Mouse (Mus musculus): ENCODE measurements around the gene Dab2. TPM values are rescaled to one million over a fixed set of nuclear protein-coding genes. Genes with fewer than 3 reads are reported as not detected.

The Dab2 gene
- polyA plus RNA-seq (2015; fragmentation: Nextera tagmentation; extraction: Ambion mirVana) = 15.1 and 19.4 TPM in 2 replicates

DNA sequence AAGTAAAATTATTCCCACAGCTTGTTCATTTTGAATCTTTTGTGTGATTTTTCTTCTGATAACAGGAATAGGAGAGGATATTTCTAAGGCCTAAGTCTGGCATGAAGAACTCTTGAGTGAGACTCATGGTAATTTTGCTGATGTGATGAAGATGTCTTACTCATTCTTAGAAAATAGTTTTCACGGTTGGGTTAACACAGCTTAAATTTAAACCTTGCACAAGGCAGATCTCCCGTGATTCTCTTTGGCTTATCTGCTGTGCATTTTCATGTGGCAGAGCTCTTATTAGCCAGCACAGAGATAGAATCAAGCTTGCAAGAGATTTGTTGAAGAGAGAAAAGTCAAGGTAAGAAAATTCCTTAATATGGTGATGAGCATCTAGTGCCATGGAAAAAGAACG lies at the start of gene Dab2:
Gene Dab2 (plus strand): TSS at position 235 of the 400 bp plus-strand sequence.
- H3K9me3 ChIP-seq (replicated peaks; ENCODE audit: control insufficient read depth, low read length, poor library complexity, severe bottlenecking) = no peaks in the 10 kb centered on the region
- H3K27me3 ChIP-seq (ENCODE audit: control insufficient read depth, insufficient read depth, low read depth, low read length) = no peaks in the 10 kb centered on the region
- H3K4me1 ChIP-seq (ENCODE audit: control insufficient read depth, insufficient read depth, low read length) = no peaks in the 10 kb centered on the region
- H3K36me3 ChIP-seq (ENCODE audit: control insufficient read depth, insufficient read depth, low read length) = no peaks in the 10 kb centered on the region
- no peak within 1 kb of the TSS for H3K27ac ChIP-seq (ENCODE audit: low read length)
- no peak for ATAC-seq
- H3K4me3 ChIP-seq (ENCODE audit: low read depth, low read length) = no peak within 1 kb of the TSS
- no peak within 1 kb of the TSS for H3K9ac ChIP-seq (ENCODE audit: low read depth, low read length)
- no peak within 1 kb of the TSS for H3K4me2 ChIP-seq (ENCODE audit: low read length)
- 74% methylated on average over 3 of the region's 3 CpGs for WGBS

DNA sequence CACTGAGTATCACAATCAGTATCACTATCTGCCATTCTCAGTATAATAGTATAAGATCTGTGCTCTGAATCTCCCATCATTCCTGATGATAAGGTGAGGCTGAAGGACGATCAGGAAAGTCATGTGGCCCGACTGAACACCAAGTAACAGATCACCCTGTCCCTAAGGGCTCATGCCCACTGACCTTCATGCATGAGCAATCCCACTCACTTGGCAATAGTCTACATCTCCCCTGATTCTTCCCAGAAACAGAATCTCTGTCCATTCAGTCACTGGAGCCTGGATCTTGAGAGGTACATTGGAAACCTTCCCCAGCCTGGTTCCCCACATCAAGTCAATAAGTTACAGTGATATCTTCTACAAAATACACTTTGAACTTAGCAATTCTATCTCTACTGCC lies 46.1 kb upstream of the Dab2 start:
- no peak overlapping the region for H3K4me3 ChIP-seq (ENCODE audit: low read depth, low read length)
- no peaks in the 10 kb centered on the region for H3K4me1 ChIP-seq (ENCODE audit: control insufficient read depth, insufficient read depth, low read length)
- no peak for ATAC-seq
- no peaks in the 10 kb centered on the region for H3K36me3 ChIP-seq (ENCODE audit: control insufficient read depth, insufficient read depth, low read length)
- H3K27ac ChIP-seq (ENCODE audit: low read length) = no peak overlapping the region
- no peaks in the 10 kb centered on the region for H3K27me3 ChIP-seq (ENCODE audit: control insufficient read depth, insufficient read depth, low read depth, low read length)
- no peak overlapping the region for H3K4me2 ChIP-seq (ENCODE audit: low read length)
- WGBS = 75% methylated on average over 2 of the region's 2 CpGs
- H3K9ac ChIP-seq (ENCODE audit: low read depth, low read length) = no peak overlapping the region
- H3K9me3 ChIP-seq (replicated peaks; ENCODE audit: control insufficient read depth, low read length, poor library complexity, severe bottlenecking) = no peaks in the 10 kb centered on the region

DNA sequence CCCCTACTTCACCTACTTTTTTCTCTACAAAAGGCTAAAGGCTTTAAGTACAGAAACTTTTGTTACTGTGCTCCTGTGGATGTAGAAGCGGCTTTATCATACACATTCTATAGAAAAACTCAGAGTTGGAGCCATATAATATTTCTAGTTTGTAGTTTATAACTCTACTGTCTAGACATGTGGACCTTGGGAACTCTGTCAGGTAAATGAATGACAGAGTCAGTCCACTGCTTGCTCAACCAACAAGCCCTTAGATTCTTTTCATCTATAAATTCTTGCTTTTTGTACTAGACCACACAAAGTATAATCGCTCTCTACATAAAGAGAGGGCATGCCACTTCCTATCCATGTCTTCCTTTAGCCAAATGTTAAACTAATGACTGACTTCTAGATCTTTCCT lies 45.2 kb upstream of the Dab2 start:
- no peak for ATAC-seq
- H3K4me3 ChIP-seq (ENCODE audit: low read depth, low read length) = no peak overlapping the region
- no peaks in the 10 kb centered on the region for H3K36me3 ChIP-seq (ENCODE audit: control insufficient read depth, insufficient read depth, low read length)
- H3K9me3 ChIP-seq (replicated peaks; ENCODE audit: control insufficient read depth, low read length, poor library complexity, severe bottlenecking) = no peaks in the 10 kb centered on the region
- no peaks in the 10 kb centered on the region for H3K4me1 ChIP-seq (ENCODE audit: control insufficient read depth, insufficient read depth, low read length)
- H3K9ac ChIP-seq (ENCODE audit: low read depth, low read length) = no peak overlapping the region
- H3K27me3 ChIP-seq (ENCODE audit: control insufficient read depth, insufficient read depth, low read depth, low read length) = no peaks in the 10 kb centered on the region
- no peak overlapping the region for H3K4me2 ChIP-seq (ENCODE audit: low read length)
- WGBS = 99% methylated on average over 2 of the region's 2 CpGs
- H3K27ac ChIP-seq (ENCODE audit: low read length) = no peak overlapping the region

DNA sequence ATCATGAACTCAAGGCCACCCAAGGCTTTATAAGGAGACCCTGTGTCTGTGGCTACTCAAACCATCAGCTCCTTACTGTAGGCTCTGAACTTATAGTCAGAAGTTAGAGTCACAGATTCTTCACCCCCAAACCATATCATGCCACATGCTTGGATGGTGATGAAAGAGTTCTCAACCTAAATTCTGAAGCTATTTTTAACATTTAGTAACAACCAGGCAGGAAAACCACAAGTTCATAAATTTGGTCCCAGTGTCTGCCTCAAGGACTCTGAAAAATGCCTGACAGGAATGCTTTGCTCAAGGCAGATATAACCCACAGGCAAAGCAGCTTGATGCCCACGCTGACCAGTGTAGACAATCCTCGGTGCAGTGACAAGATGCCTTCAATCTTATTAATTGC lies 42.5 kb upstream of the Dab2 start:
- Histone ChIP-seq H3K4me3 (ENCODE audit: low read depth, low read length) (no peak overlapping the region), H3K9me3 (replicated peaks; ENCODE audit: control insufficient read depth, low read length, poor library complexity, severe bottlenecking) (no peaks in the 10 kb centered on the region), H3K27ac (ENCODE audit: low read length) (no peak overlapping the region), H3K36me3 (ENCODE audit: control insufficient read depth, insufficient read depth, low read length) (no peaks in the 10 kb centered on the region), H3K4me1 (ENCODE audit: control insufficient read depth, insufficient read depth, low read length) (no peaks in the 10 kb centered on the region), H3K9ac (ENCODE audit: low read depth, low read length) (no peak overlapping the region), H3K27me3 (ENCODE audit: control insufficient read depth, insufficient read depth, low read depth, low read length) (no peaks in the 10 kb centered on the region), H3K4me2 (ENCODE audit: low read length) (no peak overlapping the region)
- 96% methylated on average over 2 of the region's 2 CpGs for WGBS
- ATAC-seq = no peak

DNA sequence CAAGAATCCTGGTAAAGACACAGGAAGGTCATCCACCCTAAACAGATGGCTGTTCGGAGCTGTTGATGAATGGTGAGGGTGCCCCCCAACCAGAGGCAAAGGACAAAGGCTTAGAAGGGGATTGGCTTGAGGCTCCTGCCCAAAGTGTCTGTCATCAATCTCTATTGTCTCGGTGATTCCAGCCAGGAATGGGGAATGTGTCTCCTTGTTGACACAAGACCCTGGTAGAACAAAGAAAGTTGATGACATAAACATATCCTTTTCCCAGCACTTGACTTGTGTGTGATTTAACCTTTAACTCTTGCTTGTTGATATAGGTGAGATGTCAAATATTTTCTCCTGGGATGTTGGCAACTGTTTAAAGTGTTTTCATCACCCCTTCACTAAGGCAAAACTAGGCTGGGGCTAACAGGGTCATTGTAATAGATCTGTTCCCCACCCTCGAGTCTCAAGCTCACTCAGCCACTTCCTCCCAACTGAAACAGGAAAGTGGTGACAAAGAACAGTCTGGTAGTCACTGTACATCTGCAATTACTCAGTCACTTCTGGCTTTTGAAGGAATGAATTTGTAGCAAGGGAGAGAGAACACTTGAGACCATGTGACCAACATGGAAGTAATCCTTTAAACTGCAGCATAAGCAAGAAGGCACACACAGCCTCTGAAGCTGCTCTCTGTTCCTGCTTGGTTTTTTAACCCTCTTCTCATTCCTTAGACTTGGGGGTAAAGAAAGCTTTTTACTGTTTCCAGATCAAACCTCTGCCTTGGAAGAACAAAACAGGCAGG lies 39.4 kb upstream of the Dab2 start:
- 43% methylated on average over 3 of the region's 3 CpGs for WGBS
- Histone ChIP-seq H3K27me3 (ENCODE audit: control insufficient read depth, insufficient read depth, low read depth, low read length) (no peaks in the 10 kb centered on the region), H3K36me3 (ENCODE audit: control insufficient read depth, insufficient read depth, low read length) (no peaks in the 10 kb centered on the region), H3K4me1 (ENCODE audit: control insufficient read depth, insufficient read depth, low read length) (no peaks in the 10 kb centered on the region), H3K9me3 (replicated peaks; ENCODE audit: control insufficient read depth, low read length, poor library complexity, severe bottlenecking) (no peaks in the 10 kb centered on the region), H3K4me2 (ENCODE audit: low read length) (no peak overlapping the region), H3K9ac (ENCODE audit: low read depth, low read length) (no peak overlapping the region), H3K27ac (ENCODE audit: low read length) (no peak overlapping the region), H3K4me3 (ENCODE audit: low read depth, low read length) (no peak overlapping the region)
- no peak for ATAC-seq

DNA sequence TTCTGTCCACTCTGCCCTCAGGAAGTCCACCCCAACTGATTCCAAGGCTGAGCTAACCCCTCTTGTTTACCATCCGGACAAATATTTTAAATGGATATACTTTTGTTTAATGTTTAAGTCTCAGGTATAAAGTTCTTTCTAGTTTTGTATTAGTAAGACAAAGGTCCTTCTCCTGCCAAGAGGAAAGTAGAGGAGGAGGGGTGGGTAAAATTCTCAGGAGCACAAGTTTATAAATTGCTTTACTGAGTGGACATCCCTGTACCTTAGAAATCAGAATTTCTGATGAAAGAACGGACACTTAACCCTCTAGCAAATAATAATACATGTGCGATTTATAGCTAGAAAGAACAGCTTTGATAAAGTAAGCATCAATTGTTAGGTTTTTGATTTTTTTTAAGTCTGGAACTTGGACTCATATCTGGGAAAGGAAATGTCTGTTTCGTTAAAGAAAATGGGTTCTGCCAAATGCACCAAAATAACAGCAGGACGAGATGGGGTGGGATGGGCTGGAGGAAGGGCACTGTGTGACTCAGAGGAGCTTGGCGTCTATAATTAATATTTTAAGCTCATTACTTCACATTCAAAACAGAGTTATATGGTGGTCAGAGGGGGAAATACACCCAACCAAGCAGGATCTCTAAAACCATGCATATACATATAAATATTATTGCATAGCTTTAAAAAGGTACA lies 38.7 kb upstream of the Dab2 start:
- Histone ChIP-seq H3K36me3 (ENCODE audit: control insufficient read depth, insufficient read depth, low read length) (no peaks in the 10 kb centered on the region), H3K9me3 (replicated peaks; ENCODE audit: control insufficient read depth, low read length, poor library complexity, severe bottlenecking) (no peaks in the 10 kb centered on the region), H3K9ac (ENCODE audit: low read depth, low read length) (no peak overlapping the region), H3K4me3 (ENCODE audit: low read depth, low read length) (no peak overlapping the region), H3K27me3 (ENCODE audit: control insufficient read depth, insufficient read depth, low read depth, low read length) (no peaks in the 10 kb centered on the region), H3K4me2 (ENCODE audit: low read length) (no peak overlapping the region), H3K27ac (ENCODE audit: low read length) (no peak overlapping the region), H3K4me1 (ENCODE audit: control insufficient read depth, insufficient read depth, low read length) (no peaks in the 10 kb centered on the region)
- 85% methylated on average over 6 of the region's 6 CpGs for WGBS
- ATAC-seq = no peak

DNA sequence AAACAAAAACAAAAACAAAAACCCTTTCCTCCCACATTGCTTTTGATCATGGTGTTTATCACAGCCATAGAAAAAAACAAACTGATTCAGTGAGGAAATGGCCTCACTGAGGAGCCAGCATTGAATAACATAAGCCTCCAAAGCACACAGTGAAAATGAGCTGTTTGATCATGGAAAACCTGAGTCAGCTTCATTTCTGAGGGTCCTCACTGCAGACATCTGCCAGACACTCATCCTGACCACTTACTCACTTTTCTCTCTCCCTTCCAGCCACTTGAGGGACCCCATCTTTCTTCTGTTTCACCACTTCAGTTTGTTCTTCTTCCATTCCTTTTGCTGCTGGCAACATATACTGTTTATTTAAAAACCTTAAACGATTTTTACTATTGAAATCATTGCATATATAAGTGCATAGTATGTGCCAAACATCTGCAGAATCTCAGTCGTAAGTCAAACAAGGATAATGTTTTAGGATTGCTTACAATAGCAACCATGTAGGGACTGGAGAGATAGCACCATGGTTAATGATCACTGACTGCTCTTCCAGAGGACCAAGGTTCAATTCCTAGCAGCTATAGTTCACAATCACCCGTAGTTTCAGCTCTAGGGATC lies 32.3 kb upstream of the Dab2 start:
- Histone ChIP-seq H3K9me3 (replicated peaks; ENCODE audit: control insufficient read depth, low read length, poor library complexity, severe bottlenecking) (no peaks in the 10 kb centered on the region), H3K36me3 (ENCODE audit: control insufficient read depth, insufficient read depth, low read length) (no peaks in the 10 kb centered on the region)
- 86% methylated on average over 3 of the region's 3 CpGs for WGBS

DNA sequence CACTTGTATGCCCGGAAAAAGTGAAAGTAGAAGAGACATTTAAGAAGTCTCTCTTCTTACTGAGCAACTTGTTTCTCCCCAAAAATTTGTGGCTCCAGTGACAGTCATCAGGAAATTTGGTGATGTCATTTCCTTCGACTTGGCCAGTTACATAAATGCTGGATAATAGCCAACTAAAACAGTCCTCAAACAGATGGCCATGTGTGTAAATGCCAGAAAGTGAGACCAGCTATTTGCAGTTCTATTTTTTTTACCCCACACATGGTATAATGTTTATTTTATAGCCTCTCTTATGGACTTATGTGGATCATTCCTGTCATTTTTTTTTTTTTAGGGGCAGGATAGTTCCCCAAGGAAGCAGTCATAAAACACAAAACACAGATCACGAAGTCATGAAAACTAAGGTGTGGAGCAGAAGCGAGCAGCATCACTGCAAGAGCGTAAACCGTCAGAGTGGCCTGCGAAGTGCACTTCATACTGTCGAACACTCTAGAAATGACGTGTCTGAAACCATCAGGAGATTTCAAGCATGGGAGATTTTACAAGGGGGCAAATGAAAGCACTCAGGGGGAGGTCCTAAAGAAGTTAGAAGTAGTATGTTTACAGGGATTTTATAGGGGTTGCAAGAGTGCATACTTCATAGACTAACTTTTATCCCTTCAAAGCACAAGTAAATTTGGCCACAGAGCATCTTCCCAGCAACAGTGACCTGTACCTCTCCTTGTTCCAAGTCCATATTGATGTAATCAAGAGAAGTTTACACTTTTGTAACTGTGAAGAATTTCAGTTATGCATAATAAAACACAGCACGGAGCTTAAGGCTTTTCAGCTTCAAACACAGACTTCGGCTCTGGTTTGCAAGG lies 20.8 kb upstream of the Dab2 start:
- Histone ChIP-seq H3K27ac (ENCODE audit: low read length) (no peak overlapping the region), H3K9me3 (replicated peaks; ENCODE audit: control insufficient read depth, low read length, poor library complexity, severe bottlenecking) (no peaks in the 10 kb centered on the region), H3K27me3 (ENCODE audit: control insufficient read depth, insufficient read depth, low read depth, low read length) (no peaks in the 10 kb centered on the region), H3K36me3 (ENCODE audit: control insufficient read depth, insufficient read depth, low read length) (no peaks in the 10 kb centered on the region), H3K4me1 (ENCODE audit: control insufficient read depth, insufficient read depth, low read length) (no peaks in the 10 kb centered on the region), H3K9ac (ENCODE audit: low read depth, low read length) (no peak overlapping the region), H3K4me2 (ENCODE audit: low read length) (no peak overlapping the region), H3K4me3 (ENCODE audit: low read depth, low read length) (no peak overlapping the region)
- no peak for ATAC-seq
- 63% methylated on average over 11 of the region's 11 CpGs for WGBS

More for the DNA sequence above, 32.3 kb upstream of the Dab2 start:
- ATAC-seq = no peak
- Histone ChIP-seq H3K4me3 (ENCODE audit: low read depth, low read length) (no peak overlapping the region), H3K27ac (ENCODE audit: low read length) (no peak overlapping the region), H3K27me3 (ENCODE audit: control insufficient read depth, insufficient read depth, low read depth, low read length) (no peaks in the 10 kb centered on the region), H3K4me1 (ENCODE audit: control insufficient read depth, insufficient read depth, low read length) (no peaks in the 10 kb centered on the region), H3K4me2 (ENCODE audit: low read length) (no peak overlapping the region), H3K9ac (ENCODE audit: low read depth, low read length) (no peak overlapping the region)
